Mouse (Mus musculus): Measurements from ENCODE around the gene Prpf6. TPM values are rescaled to one million over a fixed set of nuclear protein-coding genes. Genes with fewer than 3 reads are reported as not detected.

Gene Prpf6
- polyA plus RNA-seq, 1 experiment from 2014 or later: 32.3 TPM

DNA sequence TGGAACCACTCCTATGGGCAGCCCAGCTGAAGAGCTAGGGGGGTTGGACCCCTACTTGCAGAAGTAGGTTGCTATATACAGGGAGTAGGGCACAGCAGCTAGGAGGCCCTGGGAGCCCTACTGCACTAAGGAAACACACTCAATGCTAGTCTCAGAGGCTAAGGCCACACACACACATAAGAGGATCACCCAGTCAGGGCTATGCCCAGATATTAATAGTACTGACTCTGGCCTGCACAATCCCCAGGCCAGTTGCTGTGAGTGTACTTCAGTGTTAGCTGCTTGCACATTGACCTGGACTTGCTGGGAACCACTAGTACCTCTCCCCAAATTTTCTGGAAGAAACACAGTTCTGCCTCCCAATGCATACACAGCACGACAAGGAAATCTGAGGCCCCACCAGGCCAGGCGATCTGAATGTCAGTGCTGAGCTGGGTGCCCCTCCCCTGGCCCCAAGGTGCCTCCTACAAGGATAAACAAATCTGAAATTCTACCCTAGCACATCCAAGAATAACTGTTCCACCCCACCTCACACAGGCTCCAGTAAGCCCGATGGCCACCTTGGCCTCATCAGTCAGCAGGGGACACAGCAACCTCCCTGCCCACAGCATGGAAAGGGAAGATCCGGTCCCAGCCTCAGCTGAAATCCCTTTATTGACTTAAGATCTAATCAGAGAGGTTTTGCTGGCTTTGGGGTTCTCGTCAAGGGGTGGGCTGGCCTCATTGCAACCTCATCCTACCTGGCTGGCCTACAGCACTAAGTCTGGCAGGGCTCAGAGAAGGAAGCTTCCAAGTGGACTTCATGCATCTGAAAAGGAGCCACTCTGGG lies 12.7 kb upstream of the Prpf6 start:
- Histone ChIP-seq H3K4me1 (ENCODE audit: insufficient read depth, low read depth, low read length) (peaks cover 9% of the 10 kb centered on the region), H3K4me2 (replicated peaks; ENCODE audit: low read depth, low read length) (no peak overlapping the region), H3K27ac (ENCODE audit: low read length) (no peak overlapping the region), H3K9ac (replicated peaks; ENCODE audit: low read depth) (no peak overlapping the region), H3K9me3 (ENCODE audit: low read length) (no peaks in the 10 kb centered on the region), H3K27me3 (replicated peaks; ENCODE audit: insufficient read depth, low read length) (no peaks in the 10 kb centered on the region), H3K4me3 (ENCODE audit: low read depth, low read length) (no peak overlapping the region), H3K36me3 (ENCODE audit: insufficient read depth, low read length) (0 out of 2 replicates have a peak, but pooled peaks cover 4% of the 10 kb centered on the region)
- 28% methylated on average over 5 of the region's 5 CpGs for WGBS
- no peak for ATAC-seq
- TF ChIP-seq EP300 (IDR thresholded peaks at IDR 0.05) (no peak), CTCF (IDR thresholded peaks at IDR 0.05) (no peak)
- DNase-seq (ENCODE audit: low spot score): no peak

- Histone ChIP-seq H3K9me3 (ENCODE audit: low read length) (no peaks in the 10 kb centered on the region), H3K4me3 (ENCODE audit: low read depth, low read length) (no peak overlapping the region), H3K4me1 (ENCODE audit: insufficient read depth, low read depth, low read length) (peaks cover 9% of the 10 kb centered on the region), H3K27ac (ENCODE audit: low read length) (no peak overlapping the region), H3K27me3 (replicated peaks; ENCODE audit: insufficient read depth, low read length) (no peaks in the 10 kb centered on the region), H3K36me3 (ENCODE audit: insufficient read depth, low read length) (no peaks in the 10 kb centered on the region), H3K9ac (replicated peaks; ENCODE audit: low read depth) (no peak overlapping the region), H3K4me2 (replicated peaks; ENCODE audit: low read depth, low read length) (no peak overlapping the region)
- DNase-seq (ENCODE audit: low spot score): no peak
- TF ChIP-seq EP300 (IDR thresholded peaks at IDR 0.05): no peak
- no peak for TF ChIP-seq CTCF (IDR thresholded peaks at IDR 0.05)
- no peak for ATAC-seq
- WGBS: 93% methylated on average over 1 of the region's 1 CpGs
Measured at GRCm38 (mm10) chr2:181579681-181580080, 12.0 kb upstream of the Prpf6 start.

DNA sequence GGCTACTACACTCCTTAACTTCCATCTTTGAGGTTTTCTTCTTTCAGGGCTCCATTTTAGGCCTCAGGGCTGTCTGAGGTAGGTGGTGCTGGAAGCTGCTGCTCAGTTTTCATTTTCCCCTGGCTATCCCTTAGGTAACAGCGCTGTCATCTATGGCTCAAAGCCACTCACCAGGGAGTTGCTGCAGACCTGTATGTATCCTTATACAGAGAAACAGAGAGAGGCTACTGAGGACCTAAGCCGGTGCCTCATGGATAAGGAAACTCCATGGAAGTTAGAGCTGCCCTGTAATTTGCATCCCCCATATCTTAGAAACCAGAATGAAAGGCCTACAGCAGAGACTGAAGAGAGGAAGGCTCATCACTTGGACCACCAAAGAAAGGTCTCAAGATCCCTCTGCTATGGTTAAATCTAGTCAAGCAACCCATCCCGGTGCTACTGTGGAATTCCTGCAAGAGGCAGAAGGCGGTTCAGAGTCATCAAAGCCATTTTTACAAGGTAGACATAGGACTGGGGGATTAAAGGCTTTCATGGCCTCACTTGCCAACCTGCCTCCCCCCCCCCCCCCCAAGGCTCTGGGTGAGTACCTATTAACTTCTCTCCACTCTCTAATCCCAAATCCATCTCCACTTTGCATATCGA lies 11.4 kb upstream of the Prpf6 start:
- no peak for TF ChIP-seq CTCF (IDR thresholded peaks at IDR 0.05)
- H3K36me3 ChIP-seq (ENCODE audit: insufficient read depth, low read length): no peaks in the 10 kb centered on the region
- no peak overlapping the region for H3K9ac ChIP-seq (replicated peaks; ENCODE audit: low read depth)
- H3K4me2 ChIP-seq (replicated peaks; ENCODE audit: low read depth, low read length): peak overlapping the region; percentile 77
- DNase-seq (ENCODE audit: low spot score): no peak
- no peak for ATAC-seq
- peak overlapping the region; percentile 75 for H3K4me3 ChIP-seq (ENCODE audit: low read depth, low read length)
- peak overlapping the region; percentile 92 for H3K27ac ChIP-seq (ENCODE audit: low read length)
- 79% methylated on average over 5 of the region's 5 CpGs for WGBS
- H3K4me1 ChIP-seq (ENCODE audit: insufficient read depth, low read depth, low read length): peaks cover 9% of the 10 kb centered on the region
- no peaks in the 10 kb centered on the region for H3K9me3 ChIP-seq (ENCODE audit: low read length)
- no peaks in the 10 kb centered on the region for H3K27me3 ChIP-seq (replicated peaks; ENCODE audit: insufficient read depth, low read length)

DNA sequence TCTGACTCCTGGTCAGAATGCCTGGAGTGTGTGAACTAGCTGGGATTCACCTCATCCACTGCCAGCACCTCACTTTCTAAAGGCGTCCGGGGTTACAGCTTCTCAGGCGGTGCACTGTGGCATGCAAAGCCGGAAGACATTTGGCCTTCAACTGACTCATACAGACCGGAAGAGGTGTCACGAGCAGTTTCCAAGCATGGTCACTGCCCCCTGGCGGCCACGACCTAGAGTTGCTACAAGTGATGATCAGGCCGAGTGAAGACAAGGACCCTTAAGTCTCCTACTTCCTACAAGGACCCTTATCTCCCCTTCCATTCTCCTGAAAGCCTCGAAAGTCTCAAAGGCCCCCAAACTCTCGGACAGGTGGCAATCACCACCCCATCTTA lies 10.7 kb upstream of the Prpf6 start:
- TF ChIP-seq EP300 (IDR thresholded peaks at IDR 0.05): no peak
- TF ChIP-seq CTCF (IDR thresholded peaks at IDR 0.05): peak; percentile 94
- no peaks in the 10 kb centered on the region for H3K27me3 ChIP-seq (replicated peaks; ENCODE audit: insufficient read depth, low read length)
- no peaks in the 10 kb centered on the region for H3K36me3 ChIP-seq (ENCODE audit: insufficient read depth, low read length)
- H3K4me3 ChIP-seq (ENCODE audit: low read depth, low read length): peak overlapping the region; percentile 75
- DNase-seq (ENCODE audit: low spot score): peak; percentile 97
- WGBS: under 1% methylated on average over 11 of the region's 11 CpGs
- ATAC-seq: peak; percentile 91
- peaks cover 9% of the 10 kb centered on the region for H3K4me1 ChIP-seq (ENCODE audit: insufficient read depth, low read depth, low read length)
- peak overlapping the region; percentile 92 for H3K27ac ChIP-seq (ENCODE audit: low read length)
- H3K4me2 ChIP-seq (replicated peaks; ENCODE audit: low read depth, low read length): peak overlapping the region; percentile 77
- H3K9me3 ChIP-seq (ENCODE audit: low read length): no peaks in the 10 kb centered on the region
- peak overlapping the region; percentile 73 for H3K9ac ChIP-seq (replicated peaks; ENCODE audit: low read depth)

- peak; percentile 85 for DNase-seq (ENCODE audit: low spot score)
- Histone ChIP-seq H3K36me3 (ENCODE audit: insufficient read depth, low read length) (0 out of 2 replicates have a peak, but pooled peaks cover 4% of the 10 kb centered on the region), H3K27ac (ENCODE audit: low read length) (peak overlapping the region; percentile 92), H3K4me3 (ENCODE audit: low read depth, low read length) (peak overlapping the region; percentile 75), H3K4me2 (replicated peaks; ENCODE audit: low read depth, low read length) (peak overlapping the region; percentile 77), H3K9me3 (ENCODE audit: low read length) (no peaks in the 10 kb centered on the region), H3K9ac (replicated peaks; ENCODE audit: low read depth) (peak overlapping the region; percentile 73), H3K27me3 (replicated peaks; ENCODE audit: insufficient read depth, low read length) (no peaks in the 10 kb centered on the region), H3K4me1 (ENCODE audit: insufficient read depth, low read depth, low read length) (peaks cover 9% of the 10 kb centered on the region)
- under 1% methylated on average over 48 of the region's 49 CpGs for WGBS
- TF ChIP-seq CTCF (IDR thresholded peaks at IDR 0.05) (no peak), EP300 (IDR thresholded peaks at IDR 0.05) (no peak)
- peak; percentile 85 for ATAC-seq
Measured at GRCm38 (mm10) chr2:181581402-181582120, 10.1 kb upstream of the Prpf6 start.

GRCm38 (mm10) chr2:181582358-181582757 lies 9.3 kb upstream of the Prpf6 start:
- no peaks in the 10 kb centered on the region for H3K27me3 ChIP-seq (replicated peaks; ENCODE audit: insufficient read depth, low read length)
- WGBS: 89% methylated on average over 2 of the region's 2 CpGs
- no peak overlapping the region for H3K9ac ChIP-seq (replicated peaks; ENCODE audit: low read depth)
- H3K4me2 ChIP-seq (replicated peaks; ENCODE audit: low read depth, low read length): no peak overlapping the region; the same call in 1 of the 2 replicates
- 0 out of 2 replicates have a peak, but pooled peaks cover 9% of the 10 kb centered on the region for H3K36me3 ChIP-seq (ENCODE audit: insufficient read depth, low read length)
- DNase-seq (ENCODE audit: low spot score): peak; percentile 4
- ATAC-seq: no peak
- H3K9me3 ChIP-seq (ENCODE audit: low read length): no peaks in the 10 kb centered on the region
- H3K27ac ChIP-seq (ENCODE audit: low read length): no peak overlapping the region
- H3K4me3 ChIP-seq (ENCODE audit: low read depth, low read length): no peak overlapping the region
- peaks cover 9% of the 10 kb centered on the region for H3K4me1 ChIP-seq (ENCODE audit: insufficient read depth, low read depth, low read length)
- TF ChIP-seq CTCF (IDR thresholded peaks at IDR 0.05): no peak

All from lung, postnatal 0 days (tissue).